Mouse (Mus musculus): ENCODE data around the gene Wdr46. TPM values are rescaled to one million over a fixed set of nuclear protein-coding genes. Genes with fewer than 3 reads are reported as not detected.
"Not testable (repeated sequence)": the region's sequence is repeated elsewhere in the genome, so short reads cannot be mapped to it uniquely, and the experiment has no call there.

The Wdr46 gene
- polyA plus RNA-seq, 1 experiment from 2014 or later, result 37.2 TPM

- H3K27ac ChIP-seq (ENCODE audit: low read depth), result no peak overlapping the region
- peaks cover 21% of the 10 kb centered on the region for H3K27me3 ChIP-seq (ENCODE audit: insufficient read depth, low read length)
- 57% methylated on average over 3 of the region's 3 CpGs for WGBS
These were observed 33.1 kb downstream of the Wdr46 start for GRCm38 (mm10) chr17:33973572-33973971.

DNA sequence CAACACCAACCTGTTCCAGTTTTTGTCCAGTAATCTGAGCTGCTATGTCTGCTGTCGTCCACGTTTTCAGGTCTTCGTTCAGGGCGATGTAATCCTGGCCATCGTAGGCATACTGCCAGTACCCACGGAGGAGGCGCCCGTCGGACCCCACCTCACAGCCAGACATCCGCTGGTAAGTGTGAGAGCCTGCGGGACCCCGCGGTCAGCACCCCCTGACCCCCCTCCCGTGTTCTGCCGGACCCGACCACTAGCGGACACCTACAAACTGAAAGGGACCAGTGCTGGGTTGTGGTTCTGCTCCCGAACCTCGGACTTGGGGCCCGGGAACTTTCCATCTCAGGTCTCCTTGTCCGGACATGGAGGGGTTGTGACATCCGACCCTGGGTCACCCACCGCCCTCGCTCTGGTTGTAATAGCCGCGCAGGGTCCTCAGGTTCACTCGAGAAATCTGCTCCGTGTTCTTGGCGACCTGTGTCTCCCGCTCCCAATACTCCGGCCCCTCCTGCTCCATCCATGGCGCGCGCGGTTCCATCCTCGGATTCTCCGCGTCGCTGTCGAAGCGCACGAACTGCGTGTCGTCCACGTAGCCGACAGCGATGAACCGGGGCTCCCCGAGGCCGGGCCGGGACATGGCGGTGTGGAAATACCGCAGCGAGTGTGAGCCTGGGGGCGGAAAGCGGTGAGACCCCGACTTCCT, 37.5 kb downstream of the Wdr46 start:
- Histone ChIP-seq H3K36me3 (ENCODE audit: insufficient read depth) (no peaks in the 10 kb centered on the region), H3K27ac (ENCODE audit: low read depth) (no peak overlapping the region), H3K4me3 (ENCODE audit: low read depth, low read length) (peak overlapping the region; percentile 32), H3K4me1 (ENCODE audit: insufficient read depth) (peaks cover 5% of the 10 kb centered on the region; the same call in 1 of the 2 replicates), H3K9me3 (ENCODE audit: low read depth, low read length) (no peaks in the 10 kb centered on the region), H3K27me3 (ENCODE audit: insufficient read depth, low read length) (peaks cover 42% of the 10 kb centered on the region), H3K9ac (no peak overlapping the region), H3K4me2 (peak overlapping the region; percentile 59)
- ATAC-seq (ENCODE audit: insufficient read depth) (no peak), DNase-seq (no peak)
- no peak for TF ChIP-seq CTCF (IDR thresholded peaks at IDR 0.05; ENCODE audit: low read depth)
- 2% methylated on average over 56 of the region's 57 CpGs for WGBS

More at GRCm38 (mm10) chr17:33973572-33973971, 33.1 kb downstream of the Wdr46 start:
- TF ChIP-seq CTCF (IDR thresholded peaks at IDR 0.05; ENCODE audit: low read depth), result no peak
- Histone ChIP-seq H3K9me3 (ENCODE audit: low read depth, low read length) (no peaks in the 10 kb centered on the region), H3K4me2 (no peak overlapping the region), H3K4me1 (ENCODE audit: insufficient read depth) (no peaks in the 10 kb centered on the region), H3K36me3 (ENCODE audit: insufficient read depth) (no peaks in the 10 kb centered on the region), H3K9ac (no peak overlapping the region), H3K4me3 (ENCODE audit: low read depth, low read length) (no peak overlapping the region)
- no peak for DNase-seq
- no peak for ATAC-seq (ENCODE audit: insufficient read depth)

DNA sequence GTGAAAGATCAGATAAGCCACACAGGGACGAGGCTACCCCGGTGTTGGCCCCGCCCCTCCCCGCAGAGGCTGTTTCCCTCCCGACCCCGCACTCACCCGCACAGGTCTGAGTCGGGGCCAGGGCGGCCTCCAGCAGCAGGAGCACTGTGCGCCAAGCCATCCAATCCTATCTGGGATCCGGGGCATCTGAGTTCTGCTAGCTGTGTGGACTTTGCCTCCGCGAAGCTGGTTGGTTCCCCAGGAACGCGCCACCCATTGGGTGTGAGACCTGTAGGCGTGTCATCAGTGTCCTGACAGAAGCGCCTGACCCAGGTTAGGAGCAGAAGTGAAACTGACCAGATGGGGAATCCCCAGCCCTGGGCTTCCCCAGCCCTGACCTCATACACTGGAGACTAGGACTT, 38.2 kb downstream of the Wdr46 start:
- Histone ChIP-seq H3K9ac (no peak overlapping the region), H3K27ac (ENCODE audit: low read depth) (no peak overlapping the region), H3K36me3 (ENCODE audit: insufficient read depth) (no peaks in the 10 kb centered on the region), H3K9me3 (ENCODE audit: low read depth, low read length) (no peaks in the 10 kb centered on the region), H3K27me3 (ENCODE audit: insufficient read depth, low read length) (peaks cover 42% of the 10 kb centered on the region), H3K4me3 (ENCODE audit: low read depth, low read length) (peak overlapping the region; percentile 32), H3K4me1 (ENCODE audit: insufficient read depth) (peaks cover 5% of the 10 kb centered on the region; the same call in 1 of the 2 replicates), H3K4me2 (peak overlapping the region; percentile 59)
- ATAC-seq (ENCODE audit: insufficient read depth), result peak; percentile 13; the same call in 1 of the 2 replicates
- WGBS, result under 1% methylated on average over 17 of the region's 17 CpGs
- peak; percentile 60 for DNase-seq
- no peak for TF ChIP-seq CTCF (IDR thresholded peaks at IDR 0.05; ENCODE audit: low read depth)

GRCm38 (mm10) chr17:33979512-33980050, 39.1 kb downstream of the Wdr46 start:
- Histone ChIP-seq H3K4me1 (ENCODE audit: insufficient read depth) (peaks cover 5% of the 10 kb centered on the region; the same call in 1 of the 2 replicates), H3K9ac (no peak overlapping the region), H3K4me2 (no peak overlapping the region), H3K36me3 (ENCODE audit: insufficient read depth) (no peaks in the 10 kb centered on the region), H3K4me3 (ENCODE audit: low read depth, low read length) (no peak overlapping the region), H3K27me3 (ENCODE audit: insufficient read depth, low read length) (peaks cover 42% of the 10 kb centered on the region), H3K9me3 (ENCODE audit: low read depth, low read length) (no peaks in the 10 kb centered on the region), H3K27ac (ENCODE audit: low read depth) (no peak overlapping the region)
- DNase-seq (peak; percentile 32), ATAC-seq (ENCODE audit: insufficient read depth) (no peak)
- 37% methylated on average over 6 of the region's 6 CpGs for WGBS
- no peak for TF ChIP-seq CTCF (IDR thresholded peaks at IDR 0.05; ENCODE audit: low read depth)

DNA sequence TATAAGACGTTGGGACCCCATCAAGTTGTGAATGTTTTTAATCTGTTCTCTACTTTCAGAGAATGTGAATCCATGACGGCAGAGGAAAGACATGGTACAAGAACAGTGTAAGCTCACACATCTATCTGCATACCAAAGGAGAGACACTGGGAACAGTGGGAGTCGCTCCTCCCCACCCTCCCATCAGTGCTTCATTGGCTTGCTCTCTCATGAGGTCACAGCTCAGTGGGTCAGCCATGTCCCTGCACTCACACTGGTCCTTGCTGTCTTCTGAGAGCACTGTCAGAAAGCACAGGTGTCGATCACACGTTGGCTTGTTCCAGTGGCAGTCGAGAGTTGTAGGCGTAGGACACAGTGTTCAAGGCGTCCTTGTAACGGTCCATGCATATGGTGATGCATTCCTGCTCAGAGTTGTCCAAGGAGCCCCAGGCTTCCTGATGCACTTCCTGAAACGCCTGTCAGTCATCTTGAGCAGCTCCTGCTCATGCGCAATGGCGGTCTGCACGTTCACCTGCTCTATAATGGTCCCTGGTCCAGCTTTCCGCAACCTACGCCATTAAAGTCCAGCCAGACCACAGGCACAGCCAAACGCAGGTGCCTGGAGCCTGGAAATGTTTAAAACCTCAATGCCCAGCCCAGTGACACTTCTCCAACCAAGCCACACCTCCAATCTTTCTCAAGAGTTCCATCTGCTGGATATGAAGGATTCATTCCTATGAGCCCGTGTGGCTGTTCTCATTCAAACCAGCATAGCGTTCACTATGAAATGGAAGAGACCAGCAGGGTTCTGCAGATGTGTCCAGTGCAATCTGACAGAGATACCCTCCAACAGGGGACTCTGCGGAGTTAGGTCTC, 39.9 kb downstream of the Wdr46 start:
- peaks cover 5% of the 10 kb centered on the region; the same call in 1 of the 2 replicates for H3K4me1 ChIP-seq (ENCODE audit: insufficient read depth)
- peaks cover 42% of the 10 kb centered on the region for H3K27me3 ChIP-seq (ENCODE audit: insufficient read depth, low read length)
- 70% methylated on average over 19 of the region's 19 CpGs for WGBS

DNA sequence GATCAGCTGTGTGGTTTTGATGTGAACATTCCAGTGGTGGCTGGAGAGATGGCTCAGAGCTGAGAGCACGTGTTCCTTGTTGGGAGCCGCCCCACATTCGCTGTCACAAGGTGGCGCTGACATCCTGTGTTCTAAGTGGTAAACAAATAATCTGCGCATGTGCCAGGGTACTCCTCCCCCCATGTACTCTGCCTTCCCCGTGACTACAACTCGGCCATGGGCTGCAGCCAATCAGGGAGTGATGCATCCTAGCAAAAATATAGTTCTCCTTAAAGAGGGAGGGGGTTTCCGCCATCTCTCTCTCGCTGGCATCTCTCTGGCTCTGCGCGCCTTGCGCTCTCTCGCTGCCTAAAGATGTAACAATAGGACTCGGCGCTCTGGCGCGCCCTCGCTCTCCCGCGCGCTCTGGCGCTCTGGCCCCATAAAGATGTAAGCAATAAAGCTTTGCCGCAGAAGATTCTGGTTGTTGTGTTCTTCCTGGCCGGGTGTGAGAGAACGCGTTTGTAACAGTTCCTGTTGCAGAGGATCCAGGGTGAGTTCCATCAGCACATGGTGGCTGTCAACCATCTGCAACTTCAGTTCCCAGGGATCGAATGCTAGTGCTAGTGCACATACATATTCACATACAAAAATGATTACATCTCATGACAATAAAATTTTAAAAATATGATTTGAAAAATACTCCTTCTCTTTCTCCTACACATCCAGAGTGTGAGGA, 40.9 kb downstream of the Wdr46 start:
- peak; percentile 55 for TF ChIP-seq CTCF (IDR thresholded peaks at IDR 0.05; ENCODE audit: low read depth)
- Histone ChIP-seq H3K4me2 (peak overlapping the region; percentile 64), H3K9ac (peak overlapping the region; percentile 52), H3K27me3 (ENCODE audit: insufficient read depth, low read length) (peaks cover 42% of the 10 kb centered on the region), H3K4me3 (ENCODE audit: low read depth, low read length) (peak overlapping the region; percentile 44), H3K27ac (ENCODE audit: low read depth) (peak overlapping the region; percentile 79; the same call in 1 of the 2 replicates)
- ATAC-seq (ENCODE audit: insufficient read depth) (peak; percentile 92), DNase-seq (peak; percentile 98)
- under 1% methylated on average over 27 of the region's 27 CpGs for WGBS
- H3K36me3 ChIP-seq (ENCODE audit: insufficient read depth); H3K9me3 ChIP-seq (ENCODE audit: low read depth, low read length); H3K4me1 ChIP-seq (ENCODE audit: insufficient read depth): not testable (repeated sequence)

More for the DNA sequence above, 39.9 kb downstream of the Wdr46 start:
- H3K4me2 ChIP-seq, result peak overlapping the region; percentile 64
- H3K9me3 ChIP-seq (ENCODE audit: low read depth, low read length), result no peaks in the 10 kb centered on the region
- no peak for DNase-seq
- 0 out of 2 replicates have a peak overlapping the region, but pooled peaks have one; percentile 44 for H3K4me3 ChIP-seq (ENCODE audit: low read depth, low read length)
- ATAC-seq (ENCODE audit: insufficient read depth), result peak; percentile 4; the same call in 1 of the 2 replicates
- H3K9ac ChIP-seq, result no peak overlapping the region
- H3K36me3 ChIP-seq (ENCODE audit: insufficient read depth), result no peaks in the 10 kb centered on the region
- TF ChIP-seq CTCF (IDR thresholded peaks at IDR 0.05; ENCODE audit: low read depth), result 0 out of 2 replicates have a peak, but pooled peaks have one; percentile 7
- H3K27ac ChIP-seq (ENCODE audit: low read depth), result peak overlapping the region; percentile 18; the same call in 1 of the 2 replicates
